Mouse (Mus musculus) intestine, embryonic 16.5 days (tissue): ENCODE results near the gene Bcat2. TPM values are rescaled to one million over a fixed set of nuclear protein-coding genes. Genes with fewer than 3 reads are reported as not detected.
A peak's percentile ranks its signal among the peaks of the same experiment; 100 is the strongest.
"Not testable (repeated sequence)": the region's sequence is repeated elsewhere in the genome, so short reads cannot be mapped to it uniquely, and the experiment has no call there.

ENCODE experiments used
- ATAC-seq: fragments of 200-750 bp; cut with Nextera tagmentation; 2 replicates; pipeline ENCODE4 v1.8.0; 2017; ENCODE audit warnings: moderate TSS enrichment, moderate library complexity
- H3K27ac ChIP-seq: fragments of 300-500 bp; sonication (generic); 2 replicates; pipeline ENCODE4 v1.5.1; 2014; ENCODE audit warnings: mild to moderate bottlenecking, low read length
- H3K27me3 ChIP-seq: fragments of 300-500 bp; sonication (generic); replicated peaks from 2 replicates; pipeline ENCODE4 v1.6.1; 2014; ENCODE audit warnings: low read length, control low read depth, mixed read lengths; ENCODE audit not compliant: control insufficient read depth, insufficient read depth
- H3K36me3 ChIP-seq: fragments of 300-500 bp; sonication (generic); 2 replicates; pipeline ENCODE4 v1.6.1; 2014; ENCODE audit warnings: low read length, control low read depth; ENCODE audit not compliant: control insufficient read depth, insufficient read depth
- H3K4me1 ChIP-seq: fragments of 300-500 bp; sonication (generic); 2 replicates; pipeline ENCODE4 v1.6.1; 2014; ENCODE audit warnings: low read length, control low read depth, mixed read lengths; ENCODE audit not compliant: control insufficient read depth, insufficient read depth
- H3K4me2 ChIP-seq: fragments of 300-500 bp; sonication (generic); 2 replicates; pipeline ENCODE4 v1.6.1; 2014; ENCODE audit warnings: low read depth, low read length, control low read depth
- H3K4me3 ChIP-seq: fragments of 300-500 bp; sonication (generic); 2 replicates; pipeline ENCODE4 v1.5.1; 2014; ENCODE audit warnings: mild to moderate bottlenecking, low read length
- H3K9ac ChIP-seq: fragments of 300-500 bp; sonication (generic); 2 replicates; pipeline ENCODE4 v1.6.1; 2014; ENCODE audit warnings: low read depth, low read length
- H3K9me3 ChIP-seq: fragments of 300-500 bp; sonication (generic); 2 replicates; pipeline ENCODE4 v1.6.1; 2016; ENCODE audit warnings: low read length, control low read depth; ENCODE audit not compliant: control insufficient read depth
- WGBS: fragments of 180-500 bp; shearing (Covaris S2); extraction: QIAGEN DNeasy Blood & Tissue Kit; methylation state at CpG from one replicate; pipeline ENCODE4 v1.1.7; 2014; 5-methylcytosine and 5-hydroxymethylcytosine counted together
- polyA plus RNA-seq: library from polyadenylated mRNA; unstranded; fragments of >200 nt; fragmentation: Nextera tagmentation; extraction: Ambion mirVana; gene quantifications from 2 replicates; pipeline ENCODE4 v1.2.1, GENCODE M21; 2015

The Bcat2 gene
- polyA plus RNA-seq, 1 experiment from 2014 or later, result 65.4 TPM

DNA sequence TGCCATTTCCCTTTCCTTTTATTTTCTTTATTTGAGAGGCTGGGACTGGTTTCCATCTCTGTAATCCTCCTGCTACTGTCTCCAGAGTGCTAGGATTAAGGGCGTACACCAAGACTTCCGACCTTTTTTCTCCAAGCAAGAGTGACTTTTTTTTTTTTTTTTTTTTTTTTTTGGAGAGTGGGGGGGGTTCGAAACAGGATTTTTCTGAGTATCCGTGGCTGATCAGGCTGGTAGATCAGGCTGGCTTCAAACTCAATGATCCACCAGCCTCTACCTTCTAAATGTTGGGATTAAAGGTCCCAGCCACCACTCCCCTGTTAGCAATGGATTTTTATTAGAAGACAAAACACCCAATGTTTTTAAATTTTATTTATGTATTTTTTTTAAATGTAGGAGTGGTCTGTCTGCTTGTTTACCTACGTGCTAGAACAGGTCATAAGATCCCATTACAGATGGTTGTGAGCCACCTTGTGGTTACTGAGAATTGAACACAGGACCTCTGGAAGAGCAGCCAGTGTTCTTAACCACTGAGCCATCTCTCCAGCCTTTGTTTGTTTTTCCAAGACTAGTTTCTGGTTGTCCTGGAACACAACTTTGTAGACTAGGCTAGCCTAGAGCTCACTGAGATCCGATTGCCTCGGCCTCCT, 43.4 kb upstream of the Bcat2 start:
- whole genome bisulfite sequencing, result 22% methylated on average over 7 of the region's 7 CpGs
- Histone ChIP-seq H3K4me1 (peaks cover 30% of the 10 kb centered on the region), H3K9me3 (no peaks in the 10 kb centered on the region), H3K27ac (peak overlapping the region; percentile 95), H3K4me2 (peak overlapping the region; percentile 93), H3K9ac (peak overlapping the region; percentile 97), H3K27me3 (no peaks in the 10 kb centered on the region), H3K36me3 (no peaks in the 10 kb centered on the region), H3K4me3 (peak overlapping the region; percentile 87)
- ATAC-seq, result peak; percentile 17; the same call in 1 of the 2 replicates

DNA sequence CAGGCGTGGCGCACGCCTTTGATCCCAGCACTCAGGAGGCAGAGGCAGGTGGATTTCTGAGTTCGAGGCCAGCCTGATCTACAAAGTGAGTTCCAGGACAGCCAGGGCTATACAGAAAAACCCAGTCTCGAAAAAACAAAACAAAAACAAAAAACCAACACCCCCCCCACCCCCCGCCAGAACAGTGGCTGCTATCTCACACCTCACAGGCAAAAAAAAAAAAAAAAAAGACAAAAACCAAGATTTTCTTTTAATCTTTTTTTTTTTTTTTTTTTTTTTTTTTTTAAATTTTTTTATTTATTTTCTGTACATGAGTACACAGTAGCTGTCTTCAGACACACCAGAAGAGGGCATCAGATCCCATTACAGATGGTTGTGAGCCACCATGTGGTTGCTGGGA, 42.8 kb upstream of the Bcat2 start:
- WGBS, result 89% methylated on average over 6 of the region's 6 CpGs

DNA sequence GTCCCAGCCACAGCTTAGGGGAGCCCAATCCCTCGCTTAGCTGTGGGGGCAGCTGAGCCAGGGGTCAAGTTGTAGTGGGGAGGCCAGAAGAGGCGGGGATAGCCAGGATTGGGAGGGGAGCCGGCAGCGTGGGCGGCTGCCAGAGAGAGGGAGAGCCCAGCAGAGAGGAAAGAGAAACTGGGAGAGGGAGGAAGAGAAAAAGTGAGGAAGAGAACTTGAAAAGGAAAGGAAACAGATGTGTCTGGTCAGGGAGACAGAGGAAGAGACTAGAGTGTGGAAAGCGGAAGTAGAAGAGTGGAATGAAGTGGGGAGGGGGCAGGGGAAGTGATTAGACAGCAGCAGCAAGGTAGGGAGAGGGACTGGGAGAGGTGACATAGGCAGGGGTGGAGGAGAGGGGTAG, 40.5 kb upstream of the Bcat2 start:
- H3K4me1 ChIP-seq, result peaks cover 21% of the 10 kb centered on the region
- peak overlapping the region; percentile 55 for H3K9ac ChIP-seq
- 21% methylated on average over 6 of the region's 6 CpGs for WGBS
- no peaks in the 10 kb centered on the region for H3K27me3 ChIP-seq
- no peak overlapping the region; the same call in 1 of the 2 replicates for H3K4me2 ChIP-seq
- H3K36me3 ChIP-seq, result no peaks in the 10 kb centered on the region
- no peak overlapping the region for H3K4me3 ChIP-seq
- H3K9me3 ChIP-seq, result no peaks in the 10 kb centered on the region
- no peak for ATAC-seq
- no peak overlapping the region; the same call in 1 of the 2 replicates for H3K27ac ChIP-seq

More for the DNA sequence above, 42.8 kb upstream of the Bcat2 start:
- Histone ChIP-seq H3K4me1 (peaks cover 30% of the 10 kb centered on the region), H3K27ac (0 out of 2 replicates have a peak overlapping the region, but pooled peaks have one; percentile 3)
- not testable (repeated sequence) for H3K9ac ChIP-seq, H3K36me3 ChIP-seq, H3K27me3 ChIP-seq, ATAC-seq, H3K4me2 ChIP-seq, H3K4me3 ChIP-seq, H3K9me3 ChIP-seq

DNA sequence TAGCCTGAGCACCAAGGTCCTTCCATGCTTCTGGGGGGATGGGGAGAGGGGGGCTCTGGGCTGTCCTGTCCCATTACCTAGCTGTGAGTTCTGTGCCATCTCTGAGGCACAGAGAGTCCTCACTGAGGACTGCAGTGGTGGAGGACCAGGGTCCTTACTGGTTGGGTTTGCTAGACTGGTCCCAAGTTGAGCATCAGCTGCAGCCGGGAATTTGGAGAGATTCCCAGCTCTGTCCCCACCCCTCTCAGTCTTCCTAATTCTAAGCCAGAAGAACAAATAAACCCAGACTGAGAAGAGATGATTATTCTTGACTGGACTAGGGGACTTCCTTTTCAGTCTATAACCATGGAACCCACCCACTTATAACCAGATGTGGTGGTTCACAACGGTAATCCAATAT, 39.3 kb upstream of the Bcat2 start:
- Histone ChIP-seq H3K27ac (no peak overlapping the region; the same call in 1 of the 2 replicates), H3K4me1 (peaks cover 11% of the 10 kb centered on the region; the same call in 1 of the 2 replicates), H3K36me3 (no peaks in the 10 kb centered on the region), H3K9ac (peak overlapping the region; percentile 29; the same call in 1 of the 2 replicates), H3K4me3 (no peak overlapping the region), H3K27me3 (no peaks in the 10 kb centered on the region), H3K9me3 (no peaks in the 10 kb centered on the region), H3K4me2 (no peak overlapping the region)
- no peak for ATAC-seq
- 51% methylated on average over 2 of the region's 2 CpGs for WGBS

DNA sequence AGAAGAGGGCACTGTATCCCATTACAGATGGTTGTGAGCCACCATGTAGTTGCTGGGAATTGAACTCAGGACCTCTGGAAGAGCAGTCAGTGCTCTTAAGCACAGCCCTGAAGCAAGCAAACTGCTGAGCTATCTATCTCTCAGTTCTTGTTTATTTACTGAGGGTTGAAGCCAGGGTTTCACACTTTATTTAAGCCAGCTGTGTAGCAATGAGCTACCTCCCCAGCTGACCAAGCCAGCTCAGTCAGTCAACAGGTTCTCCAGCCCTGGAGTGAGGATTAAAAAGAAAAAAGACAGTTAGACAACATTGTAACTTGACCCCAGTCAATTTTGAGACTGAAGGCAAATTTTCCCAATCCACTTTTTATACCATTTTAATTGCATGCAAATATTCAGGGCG, 34.3 kb upstream of the Bcat2 start:
- 81% methylated on average over 1 of the region's 1 CpGs for WGBS

DNA sequence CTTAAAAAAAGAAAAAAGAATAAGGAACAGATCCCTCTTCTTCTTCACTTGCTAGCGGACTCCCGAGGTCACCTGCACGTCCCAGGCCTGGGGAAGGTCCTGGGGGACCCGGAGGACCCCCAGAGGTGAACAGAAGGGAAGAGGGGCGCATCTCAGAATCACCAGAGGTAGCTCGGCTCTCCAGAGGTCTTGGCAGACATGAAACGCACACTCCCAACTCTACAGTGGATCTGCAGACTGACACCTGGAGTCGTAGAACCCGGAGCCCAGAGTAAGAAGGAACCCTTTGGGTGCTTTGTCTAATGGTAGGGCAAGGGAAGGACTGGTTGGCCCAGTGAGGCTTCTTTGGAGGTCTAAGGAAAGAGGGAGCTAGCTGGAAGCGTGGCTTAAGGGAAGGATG, 32.4 kb upstream of the Bcat2 start:
- Histone ChIP-seq H3K27me3 (no peaks in the 10 kb centered on the region), H3K4me3 (peak overlapping the region; percentile 60), H3K4me1 (peaks cover 6% of the 10 kb centered on the region), H3K9ac (peak overlapping the region; percentile 71), H3K36me3 (no peaks in the 10 kb centered on the region), H3K27ac (no peak overlapping the region), H3K4me2 (peak overlapping the region; percentile 83), H3K9me3 (no peaks in the 10 kb centered on the region)
- 81% methylated on average over 10 of the region's 10 CpGs for WGBS
- no peak for ATAC-seq

More for the DNA sequence above, 34.3 kb upstream of the Bcat2 start:
- H3K27ac ChIP-seq, result no peak overlapping the region
- H3K27me3 ChIP-seq, result no peaks in the 10 kb centered on the region
- H3K9me3 ChIP-seq, result no peaks in the 10 kb centered on the region
- H3K4me1 ChIP-seq, result peaks cover 6% of the 10 kb centered on the region
- no peak overlapping the region for H3K4me3 ChIP-seq
- H3K4me2 ChIP-seq, result no peak overlapping the region
- ATAC-seq, result no peak
- no peak overlapping the region for H3K9ac ChIP-seq
- H3K36me3 ChIP-seq, result no peaks in the 10 kb centered on the region

DNA sequence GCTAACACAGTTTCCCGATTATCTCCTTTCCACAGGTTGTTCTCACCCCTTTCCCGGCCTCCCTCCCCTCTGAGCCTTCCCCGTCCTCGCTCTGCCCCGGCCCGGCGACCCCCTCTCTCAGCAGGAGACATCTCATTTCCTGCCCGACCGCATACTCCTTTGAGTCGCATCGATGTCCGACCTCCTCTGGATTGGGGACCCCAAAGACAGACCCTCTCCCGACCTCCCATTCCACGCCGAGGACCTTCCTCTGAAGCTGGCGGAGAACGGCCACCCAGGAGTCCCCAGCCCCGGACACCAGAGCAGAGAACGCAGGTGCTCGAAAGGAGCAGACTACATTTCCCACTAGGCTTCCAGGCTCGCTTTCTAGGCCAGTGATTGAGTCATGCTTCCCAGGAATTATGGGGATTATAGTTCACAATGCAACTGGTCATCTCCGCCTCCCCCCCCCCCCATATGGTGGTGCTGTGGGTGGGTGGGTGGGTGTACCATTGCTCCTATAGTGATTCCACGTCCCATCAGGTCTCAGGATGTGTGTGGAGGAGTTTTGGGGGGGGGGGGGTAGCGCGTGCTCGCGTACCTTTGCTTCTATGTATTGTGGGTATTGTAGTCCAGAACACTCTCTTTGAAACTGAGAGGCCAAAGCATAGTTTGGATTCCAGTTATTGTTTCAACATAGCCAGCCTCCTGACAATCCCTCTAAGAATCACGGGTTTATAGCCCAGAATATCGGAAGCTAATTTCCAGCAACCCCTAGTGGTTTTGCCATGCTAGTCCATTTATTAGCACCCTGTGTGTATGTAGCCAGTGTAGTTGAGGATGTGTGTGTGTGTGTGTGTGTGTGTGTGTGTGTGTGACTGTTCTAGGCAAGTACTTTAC, 31.6 kb upstream of the Bcat2 start:
- peak overlapping the region; percentile 60 for H3K4me3 ChIP-seq
- peaks cover 6% of the 10 kb centered on the region for H3K4me1 ChIP-seq
- peak; percentile 87 for ATAC-seq
- 2% methylated on average over 28 of the region's 29 CpGs for WGBS
- no peaks in the 10 kb centered on the region for H3K9me3 ChIP-seq
- peak overlapping the region; percentile 83 for H3K4me2 ChIP-seq
- peak overlapping the region; percentile 71 for H3K9ac ChIP-seq
- no peak overlapping the region for H3K27ac ChIP-seq
- no peaks in the 10 kb centered on the region for H3K36me3 ChIP-seq
- H3K27me3 ChIP-seq, result no peaks in the 10 kb centered on the region

DNA sequence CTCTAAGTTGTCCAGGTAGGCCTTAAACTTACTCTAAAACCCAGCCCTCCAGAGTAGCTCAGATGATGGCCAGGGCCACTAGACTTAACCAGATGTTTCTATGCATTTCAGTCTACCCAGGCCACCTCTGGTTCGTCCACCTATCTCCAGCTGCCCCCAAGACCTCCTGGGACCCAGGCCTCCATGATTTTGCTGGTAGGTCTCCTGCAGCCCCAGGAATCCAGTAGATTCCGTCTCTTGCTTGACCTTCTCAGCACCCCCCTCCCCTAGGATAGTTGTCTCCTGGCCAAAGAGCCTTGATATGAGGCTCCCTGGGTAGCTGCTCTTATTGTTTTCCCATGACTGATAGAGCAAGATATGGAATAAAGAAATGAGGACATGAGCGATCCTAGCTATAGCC, 30.9 kb upstream of the Bcat2 start:
- 91% methylated on average over 3 of the region's 3 CpGs for WGBS
- Histone ChIP-seq H3K27ac (no peak overlapping the region), H3K4me3 (no peak overlapping the region), H3K4me1 (peaks cover 6% of the 10 kb centered on the region), H3K36me3 (no peaks in the 10 kb centered on the region), H3K9me3 (no peaks in the 10 kb centered on the region), H3K4me2 (no peak overlapping the region), H3K27me3 (no peaks in the 10 kb centered on the region), H3K9ac (no peak overlapping the region)
- ATAC-seq, result peak; percentile 13; the same call in 1 of the 2 replicates

DNA sequence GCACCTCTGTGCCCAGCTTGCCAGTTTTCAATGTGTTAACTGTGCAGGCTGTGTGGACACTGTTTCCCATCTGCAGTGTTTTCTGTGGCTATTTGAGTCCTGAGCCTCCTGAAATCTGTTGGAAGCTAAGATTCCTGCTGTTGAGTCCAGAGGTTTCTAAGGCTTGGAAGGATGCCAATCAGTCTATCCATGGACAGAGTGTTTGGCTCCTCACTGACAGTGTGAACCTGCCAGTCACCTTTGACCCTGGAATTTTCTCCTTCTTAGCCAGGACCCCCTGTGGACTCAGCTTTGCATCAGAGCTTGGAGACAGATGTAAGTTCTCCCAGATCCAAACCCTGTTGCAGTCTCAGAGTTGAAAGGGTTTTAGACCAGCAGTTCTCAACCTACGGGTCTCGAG, 29.7 kb upstream of the Bcat2 start:
- no peak overlapping the region for H3K27ac ChIP-seq
- H3K4me1 ChIP-seq, result peaks cover 6% of the 10 kb centered on the region
- no peak overlapping the region for H3K4me3 ChIP-seq
- no peaks in the 10 kb centered on the region for H3K27me3 ChIP-seq
- WGBS, result 74% methylated on average over 2 of the region's 2 CpGs
- H3K9me3 ChIP-seq, result no peaks in the 10 kb centered on the region
- no peaks in the 10 kb centered on the region for H3K36me3 ChIP-seq
- ATAC-seq, result no peak
- no peak overlapping the region for H3K4me2 ChIP-seq
- no peak overlapping the region for H3K9ac ChIP-seq
